Mouse (Mus musculus): ENCODE data around the gene Sergef. TPM values are rescaled to one million over a fixed set of nuclear protein-coding genes. Genes with fewer than 3 reads are reported as not detected.

Sergef gene
- polyA plus RNA-seq, 1 experiment from 2014 or later: 13.2 TPM

GRCm38 (mm10) chr7:46412823-46413222, 226.8 kb downstream of the Sergef start:
- ATAC-seq (ENCODE audit: insufficient number of reproducible peaks, low FRiP score, low TSS enrichment, low read depth) (no peak), DNase-seq (ENCODE audit: low spot score) (no peak)
- Histone ChIP-seq H3K9ac (ENCODE audit: low read length) (no peak overlapping the region), H3K9me3 (ENCODE audit: control insufficient read depth, low read length) (no peaks in the 10 kb centered on the region), H3K27me3 (ENCODE audit: control insufficient read depth, insufficient read depth, low read length) (no peaks in the 10 kb centered on the region), H3K36me3 (ENCODE audit: control insufficient read depth, insufficient read depth, low read length) (no peaks in the 10 kb centered on the region), H3K4me3 (ENCODE audit: low read depth, low read length) (no peak overlapping the region), H3K27ac (replicated peaks; ENCODE audit: low read depth, low read length) (no peak overlapping the region), H3K4me2 (ENCODE audit: low read depth, severe bottlenecking) (no peak overlapping the region), H3K4me1 (ENCODE audit: control insufficient read depth, insufficient read depth, low read length) (no peaks in the 10 kb centered on the region)
- 70% methylated on average over 5 of the region's 5 CpGs for WGBS

GRCm38 (mm10) chr7:46410727-46411126, 228.9 kb downstream of the Sergef start:
- Histone ChIP-seq H3K27me3 (ENCODE audit: control insufficient read depth, insufficient read depth, low read length) (0 out of 2 replicates have a peak, but pooled peaks cover 2% of the 10 kb centered on the region), H3K4me3 (ENCODE audit: low read depth, low read length) (no peak overlapping the region), H3K36me3 (ENCODE audit: control insufficient read depth, insufficient read depth, low read length) (no peaks in the 10 kb centered on the region), H3K4me1 (ENCODE audit: control insufficient read depth, insufficient read depth, low read length) (no peaks in the 10 kb centered on the region), H3K27ac (replicated peaks; ENCODE audit: low read depth, low read length) (no peak overlapping the region), H3K9me3 (ENCODE audit: control insufficient read depth, low read length) (no peaks in the 10 kb centered on the region), H3K4me2 (ENCODE audit: low read depth, severe bottlenecking) (no peak overlapping the region), H3K9ac (ENCODE audit: low read length) (no peak overlapping the region)
- DNase-seq (ENCODE audit: low spot score): no peak
- WGBS: 70% methylated on average over 6 of the region's 6 CpGs
- no peak for ATAC-seq (ENCODE audit: insufficient number of reproducible peaks, low FRiP score, low TSS enrichment, low read depth)

DNA sequence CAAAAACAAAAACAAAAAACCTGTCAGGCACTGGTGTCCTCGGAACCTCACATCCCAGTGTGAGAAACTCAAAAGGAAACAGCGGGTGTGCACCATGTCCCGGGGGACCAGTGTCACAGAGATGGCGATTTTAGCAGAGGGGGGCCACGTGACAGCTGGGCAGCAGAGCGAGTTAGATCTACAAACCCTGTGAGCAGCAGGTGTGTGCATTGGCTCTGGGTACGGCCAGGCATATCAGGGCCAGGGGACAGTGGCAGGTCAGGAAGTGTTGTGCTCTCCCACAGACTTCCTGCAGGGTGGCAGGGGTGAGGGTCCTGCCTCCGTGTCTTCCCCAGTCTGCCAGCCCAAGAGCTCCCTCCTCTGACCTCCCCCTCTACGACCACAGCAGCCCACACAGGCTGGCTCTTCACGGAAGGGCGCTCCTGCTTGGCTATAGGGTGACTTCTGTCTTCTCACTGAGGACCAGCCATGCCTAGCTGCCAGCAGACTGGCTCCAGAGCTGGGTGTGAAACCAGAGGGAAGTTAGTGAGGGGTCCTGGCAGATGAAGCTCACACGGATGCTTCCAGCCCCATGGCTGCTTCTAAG, 230.3 kb downstream of the Sergef start:
- H3K36me3 ChIP-seq (ENCODE audit: control insufficient read depth, insufficient read depth, low read length): no peaks in the 10 kb centered on the region
- no peaks in the 10 kb centered on the region for H3K4me1 ChIP-seq (ENCODE audit: control insufficient read depth, insufficient read depth, low read length)
- WGBS: 47% methylated on average over 12 of the region's 12 CpGs

DNA sequence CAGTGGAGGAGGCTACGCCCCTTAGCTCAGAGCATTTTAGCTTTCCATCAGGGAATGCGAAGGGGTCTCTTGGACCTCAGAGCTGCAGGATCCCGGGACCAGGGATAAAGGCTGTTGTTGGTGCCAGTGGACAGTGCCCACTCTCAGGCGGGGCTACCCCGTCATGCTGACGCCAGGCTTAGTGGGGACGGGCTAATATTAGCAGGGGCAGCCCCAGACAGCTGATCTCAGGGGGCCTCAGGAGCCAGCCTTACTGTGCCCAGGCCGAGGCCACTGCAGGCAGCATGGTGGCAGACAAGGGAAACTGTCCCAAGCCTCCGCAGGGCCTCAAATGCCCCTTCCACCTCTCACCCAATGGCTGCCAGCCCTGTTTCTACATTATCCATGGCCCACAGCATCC, 231.0 kb downstream of the Sergef start:
- H3K4me1 ChIP-seq (ENCODE audit: control insufficient read depth, insufficient read depth, low read length): no peaks in the 10 kb centered on the region
- H3K27ac ChIP-seq (replicated peaks; ENCODE audit: low read depth, low read length): no peak overlapping the region
- DNase-seq (ENCODE audit: low spot score) (no peak), ATAC-seq (ENCODE audit: insufficient number of reproducible peaks, low FRiP score, low TSS enrichment, low read depth) (no peak)
- H3K4me2 ChIP-seq (ENCODE audit: low read depth, severe bottlenecking): no peak overlapping the region
- 85% methylated on average over 9 of the region's 9 CpGs for WGBS
- H3K36me3 ChIP-seq (ENCODE audit: control insufficient read depth, insufficient read depth, low read length): no peaks in the 10 kb centered on the region
- H3K9me3 ChIP-seq (ENCODE audit: control insufficient read depth, low read length): no peaks in the 10 kb centered on the region
- H3K4me3 ChIP-seq (ENCODE audit: low read depth, low read length): no peak overlapping the region
- H3K9ac ChIP-seq (ENCODE audit: low read length): no peak overlapping the region
- 0 out of 2 replicates have a peak, but pooled peaks cover 2% of the 10 kb centered on the region for H3K27me3 ChIP-seq (ENCODE audit: control insufficient read depth, insufficient read depth, low read length)

More for the DNA sequence above, 230.3 kb downstream of the Sergef start:
- no peak overlapping the region for H3K4me3 ChIP-seq (ENCODE audit: low read depth, low read length)
- ATAC-seq (ENCODE audit: insufficient number of reproducible peaks, low FRiP score, low TSS enrichment, low read depth) (no peak), DNase-seq (ENCODE audit: low spot score) (no peak)
- H3K9me3 ChIP-seq (ENCODE audit: control insufficient read depth, low read length): no peaks in the 10 kb centered on the region
- H3K27me3 ChIP-seq (ENCODE audit: control insufficient read depth, insufficient read depth, low read length): 0 out of 2 replicates have a peak, but pooled peaks cover 2% of the 10 kb centered on the region
- no peak overlapping the region for H3K27ac ChIP-seq (replicated peaks; ENCODE audit: low read depth, low read length)
- H3K9ac ChIP-seq (ENCODE audit: low read length): no peak overlapping the region
- H3K4me2 ChIP-seq (ENCODE audit: low read depth, severe bottlenecking): no peak overlapping the region

- no peaks in the 10 kb centered on the region for H3K9me3 ChIP-seq (ENCODE audit: control insufficient read depth, low read length)
- H3K27ac ChIP-seq (replicated peaks; ENCODE audit: low read depth, low read length): no peak overlapping the region
- H3K4me1 ChIP-seq (ENCODE audit: control insufficient read depth, insufficient read depth, low read length): no peaks in the 10 kb centered on the region
- no peaks in the 10 kb centered on the region for H3K36me3 ChIP-seq (ENCODE audit: control insufficient read depth, insufficient read depth, low read length)
- H3K9ac ChIP-seq (ENCODE audit: low read length): no peak overlapping the region
- H3K4me2 ChIP-seq (ENCODE audit: low read depth, severe bottlenecking): no peak overlapping the region
- 76% methylated on average over 7 of the region's 7 CpGs for WGBS
- no peak for ATAC-seq (ENCODE audit: insufficient number of reproducible peaks, low FRiP score, low TSS enrichment, low read depth)
- no peak overlapping the region for H3K4me3 ChIP-seq (ENCODE audit: low read depth, low read length)
- no peak for DNase-seq (ENCODE audit: low spot score)
- peaks cover 9% of the 10 kb centered on the region for H3K27me3 ChIP-seq (ENCODE audit: control insufficient read depth, insufficient read depth, low read length)
These were observed 234.9 kb downstream of the Sergef start for GRCm38 (mm10) chr7:46404756-46405155.

DNA sequence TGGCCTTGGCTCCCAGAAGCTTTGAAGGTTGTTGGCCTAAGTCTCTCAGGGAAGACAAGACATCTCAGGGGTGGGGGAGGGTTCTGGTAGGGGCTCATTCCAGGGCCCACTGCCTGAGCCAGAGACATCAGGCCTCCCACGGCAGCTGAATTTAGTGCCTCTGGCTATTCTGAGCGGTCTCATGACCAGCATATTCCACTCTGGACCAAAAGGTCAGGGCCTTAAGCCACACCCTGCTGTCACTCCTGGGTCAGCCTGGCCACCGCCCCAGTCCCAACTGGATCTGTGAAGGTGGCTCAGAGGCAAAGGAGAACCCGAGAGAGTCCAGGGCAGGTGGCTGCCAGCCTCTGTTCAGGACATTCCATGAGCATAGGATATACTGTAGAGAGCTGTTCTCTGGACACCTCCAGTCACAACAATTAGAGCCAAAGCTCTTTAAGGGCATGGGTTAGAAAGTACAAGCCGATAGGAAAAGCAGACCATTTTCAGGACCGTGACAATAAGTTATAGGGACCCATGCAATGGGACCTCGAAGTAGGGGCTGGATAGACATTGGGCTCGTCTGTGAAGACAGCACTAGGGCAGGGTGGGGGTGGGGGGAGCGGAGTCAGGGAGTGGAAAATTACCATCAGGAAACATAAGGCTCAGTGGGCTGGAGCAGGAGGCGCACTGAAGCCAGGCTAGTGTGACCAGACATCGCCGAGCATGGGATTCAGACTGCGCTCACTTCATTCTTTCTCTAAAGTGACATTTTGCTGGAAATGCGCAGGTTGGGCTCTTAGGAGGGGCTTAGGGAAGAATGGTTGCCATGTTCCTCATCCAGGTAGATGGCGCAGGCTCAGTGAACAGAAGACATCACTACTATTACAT, 235.8 kb downstream of the Sergef start:
- Histone ChIP-seq H3K9me3 (ENCODE audit: control insufficient read depth, low read length) (no peaks in the 10 kb centered on the region), H3K36me3 (ENCODE audit: control insufficient read depth, insufficient read depth, low read length) (no peaks in the 10 kb centered on the region), H3K4me2 (ENCODE audit: low read depth, severe bottlenecking) (no peak overlapping the region), H3K27me3 (ENCODE audit: control insufficient read depth, insufficient read depth, low read length) (peaks cover 18% of the 10 kb centered on the region), H3K9ac (ENCODE audit: low read length) (no peak overlapping the region), H3K4me3 (ENCODE audit: low read depth, low read length) (no peak overlapping the region), H3K27ac (replicated peaks; ENCODE audit: low read depth, low read length) (no peak overlapping the region), H3K4me1 (ENCODE audit: control insufficient read depth, insufficient read depth, low read length) (no peaks in the 10 kb centered on the region)
- 80% methylated on average over 15 of the region's 15 CpGs for WGBS
- DNase-seq (ENCODE audit: low spot score) (no peak), ATAC-seq (ENCODE audit: insufficient number of reproducible peaks, low FRiP score, low TSS enrichment, low read depth) (no peak)

DNA sequence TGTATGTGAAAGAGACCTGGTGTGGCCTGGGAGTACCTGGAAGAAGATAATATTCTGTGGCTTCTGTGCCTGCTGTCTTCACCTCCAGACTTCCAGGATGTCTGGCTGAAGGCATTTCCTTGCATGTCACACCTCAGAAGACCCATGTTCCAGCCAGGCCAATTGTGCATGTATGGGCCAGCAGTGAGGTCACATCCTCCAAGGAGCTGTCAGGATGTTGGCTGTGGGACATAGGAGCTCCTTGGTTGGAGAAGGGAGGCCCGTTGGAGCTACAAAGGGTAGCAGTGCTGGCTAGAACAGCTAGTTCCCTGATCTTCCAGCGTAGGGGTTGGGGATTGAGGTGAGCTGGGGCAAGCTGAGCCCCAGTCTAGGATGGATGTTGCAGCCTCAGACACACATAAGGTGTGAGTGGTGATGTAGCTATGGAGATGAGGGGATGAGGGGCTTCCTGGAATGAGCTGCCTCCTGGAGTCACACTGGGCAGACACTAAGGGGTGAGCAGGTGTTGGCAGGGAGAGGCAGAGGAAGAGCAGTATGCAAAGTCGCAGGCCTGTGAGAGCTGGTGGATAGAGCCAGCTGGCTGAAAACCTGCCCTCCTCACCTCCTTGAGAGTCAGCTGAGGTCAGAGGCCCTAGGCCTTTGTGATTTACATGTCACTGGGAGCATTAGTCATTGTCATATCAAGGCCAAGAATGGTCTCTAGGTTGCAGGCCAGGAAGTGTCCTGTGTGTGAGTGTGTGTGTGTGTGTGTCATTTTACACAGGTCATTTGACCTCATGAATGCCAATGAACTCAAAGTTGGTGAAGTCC, 238.0 kb downstream of the Sergef start:
- no peak overlapping the region for H3K4me2 ChIP-seq (ENCODE audit: low read depth, severe bottlenecking)
- peaks cover 39% of the 10 kb centered on the region for H3K27me3 ChIP-seq (ENCODE audit: control insufficient read depth, insufficient read depth, low read length)
- H3K4me1 ChIP-seq (ENCODE audit: control insufficient read depth, insufficient read depth, low read length): 0 out of 2 replicates have a peak, but pooled peaks cover 3% of the 10 kb centered on the region
- no peak overlapping the region for H3K27ac ChIP-seq (replicated peaks; ENCODE audit: low read depth, low read length)
- no peaks in the 10 kb centered on the region for H3K9me3 ChIP-seq (ENCODE audit: control insufficient read depth, low read length)
- no peak for DNase-seq (ENCODE audit: low spot score)
- ATAC-seq (ENCODE audit: insufficient number of reproducible peaks, low FRiP score, low TSS enrichment, low read depth): no peak
- WGBS: 62% methylated on average over 3 of the region's 3 CpGs
- H3K4me3 ChIP-seq (ENCODE audit: low read depth, low read length): no peak overlapping the region
- no peak overlapping the region for H3K9ac ChIP-seq (ENCODE audit: low read length)
- H3K36me3 ChIP-seq (ENCODE audit: control insufficient read depth, insufficient read depth, low read length): no peaks in the 10 kb centered on the region

- no peak overlapping the region for H3K4me3 ChIP-seq (ENCODE audit: low read depth, low read length)
- 0 out of 2 replicates have a peak, but pooled peaks cover 3% of the 10 kb centered on the region for H3K4me1 ChIP-seq (ENCODE audit: control insufficient read depth, insufficient read depth, low read length)
- ATAC-seq (ENCODE audit: insufficient number of reproducible peaks, low FRiP score, low TSS enrichment, low read depth): no peak
- no peaks in the 10 kb centered on the region for H3K9me3 ChIP-seq (ENCODE audit: control insufficient read depth, low read length)
- no peak overlapping the region for H3K4me2 ChIP-seq (ENCODE audit: low read depth, severe bottlenecking)
- peaks cover 50% of the 10 kb centered on the region for H3K27me3 ChIP-seq (ENCODE audit: control insufficient read depth, insufficient read depth, low read length)
- no peak overlapping the region for H3K27ac ChIP-seq (replicated peaks; ENCODE audit: low read depth, low read length)
- no peak for DNase-seq (ENCODE audit: low spot score)
- H3K9ac ChIP-seq (ENCODE audit: low read length): no peak overlapping the region
- no peaks in the 10 kb centered on the region for H3K36me3 ChIP-seq (ENCODE audit: control insufficient read depth, insufficient read depth, low read length)
- WGBS: 33% methylated on average over 8 of the region's 8 CpGs
These were observed 239.3 kb downstream of the Sergef start for GRCm38 (mm10) chr7:46400346-46400745.

Measured in limb, embryonic 11.5 days (tissue).